8 mouse cellular contexts compared by ENCODE assay signal in the genomic region with DNA sequence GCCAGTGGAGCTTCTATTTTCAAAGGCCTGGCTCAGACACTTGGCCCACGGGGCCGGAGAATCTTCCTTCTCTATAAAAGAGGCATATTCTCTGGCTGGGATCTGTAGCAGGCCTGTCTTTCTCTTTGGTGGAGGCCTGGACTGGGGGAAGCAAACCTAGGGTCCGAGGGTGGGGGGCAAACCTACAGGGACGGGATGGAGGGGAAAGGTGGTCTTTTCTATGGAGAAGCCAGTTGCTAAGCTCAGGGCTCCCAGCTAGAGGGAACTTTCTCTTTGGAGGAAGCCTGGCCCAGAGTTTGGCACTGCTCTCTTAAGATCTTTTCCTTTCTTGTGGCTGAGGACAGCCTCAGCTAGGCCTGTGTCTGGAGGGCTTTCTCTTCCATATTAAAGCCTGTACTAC. TPM values are rescaled to one million over a fixed set of nuclear protein-coding genes. Genes with fewer than 3 reads are reported as not detected.
DNase-seq lines count a peak whose midpoint lies in the region; ATAC-seq lines count a peak whose summit lies in the region.

No protein-coding gene starts in this region.

- H3K4me2 ChIP-seq in kidney, embryonic 15.5 days: peak overlapping the region; percentile 89
- H3K4me2 ChIP-seq in hindbrain, embryonic 14.5 days (replicated peaks): peak overlapping the region; percentile 43
- peak overlapping the region; percentile 49 for H3K4me2 ChIP-seq in midbrain, embryonic 15.5 days

- H3K4me1 ChIP-seq in kidney, embryonic 15.5 days: peaks cover 19% of the 10 kb centered on the region
- peaks cover 19% of the 10 kb centered on the region for H3K4me1 ChIP-seq in embryonic facial prominence, embryonic 10.5 days
- peaks cover 19% of the 10 kb centered on the region for H3K4me1 ChIP-seq in hindbrain, embryonic 14.5 days (replicated peaks; ENCODE audit: control insufficient read depth, insufficient read depth, low read length)
- H3K4me1 ChIP-seq in midbrain, embryonic 15.5 days: peaks cover 25% of the 10 kb centered on the region

- 52% methylated on average over 4 of the region's 4 CpGs for WGBS in kidney, embryonic 15.5 days
- 58% methylated on average over 4 of the region's 4 CpGs for WGBS in embryonic facial prominence, embryonic 10.5 days
- WGBS in hindbrain, embryonic 14.5 days: 55% methylated on average over 4 of the region's 4 CpGs
- WGBS in midbrain, embryonic 15.5 days: 49% methylated on average over 4 of the region's 4 CpGs

- no peaks in the 10 kb centered on the region for H3K9me3 ChIP-seq in kidney, embryonic 15.5 days (replicated peaks)
- no peaks in the 10 kb centered on the region for H3K9me3 ChIP-seq in embryonic facial prominence, embryonic 10.5 days
- no peaks in the 10 kb centered on the region for H3K9me3 ChIP-seq in hindbrain, embryonic 14.5 days (ENCODE audit: control insufficient read depth, low read length)
- no peaks in the 10 kb centered on the region for H3K9me3 ChIP-seq in midbrain, embryonic 15.5 days

- peak overlapping the region; percentile 84 for H3K4me3 ChIP-seq in kidney, embryonic 15.5 days (replicated peaks)
- peak overlapping the region; percentile 90 for H3K4me3 ChIP-seq in embryonic facial prominence, embryonic 10.5 days
- peak overlapping the region; percentile 60 for H3K4me3 ChIP-seq in hindbrain, embryonic 14.5 days (replicated peaks; ENCODE audit: low read length)
- H3K4me3 ChIP-seq in midbrain, embryonic 15.5 days: peak overlapping the region; percentile 68

- no peaks in the 10 kb centered on the region for H3K36me3 ChIP-seq in kidney, embryonic 15.5 days
- no peaks in the 10 kb centered on the region for H3K36me3 ChIP-seq in embryonic facial prominence, embryonic 10.5 days (replicated peaks)
- no peaks in the 10 kb centered on the region for H3K36me3 ChIP-seq in hindbrain, embryonic 14.5 days (replicated peaks; ENCODE audit: control insufficient read depth, insufficient read depth)
- no peaks in the 10 kb centered on the region for H3K36me3 ChIP-seq in midbrain, embryonic 15.5 days (replicated peaks)

- no peak for DNase-seq in kidney, postnatal 4 days
- no peak for DNase-seq in embryonic facial prominence, embryonic 10.5 days (ENCODE audit: low spot score)
- DNase-seq in hindbrain, embryonic 14.5 days (ENCODE audit: low spot score): no peak
- DNase-seq in gastrocnemius, adult 8-10 months (ENCODE audit: low spot score in 2 of 2): no peak
- no peak for DNase-seq in Muller cell, postnatal 12 days (ENCODE audit: inconsistent ontology term)

- ATAC-seq in kidney, embryonic 15.5 days (replicated peaks; ENCODE audit: low FRiP score): 0 out of 2 replicates have a peak, but pooled peaks have one; percentile 5
- ATAC-seq in hindbrain, embryonic 14.5 days (ENCODE audit: low FRiP score): no peak
- ATAC-seq in midbrain, embryonic 15.5 days (replicated peaks): peak; percentile 32; the same call in 1 of the 2 replicates
- ATAC-seq in activated CD4-positive, CD25-positive, alpha-beta regulatory T cell, adult 4 months: no peak

- peak overlapping the region; percentile 37; the same call in 1 of the 2 replicates for H3K27ac ChIP-seq in kidney, embryonic 15.5 days
- H3K27ac ChIP-seq in embryonic facial prominence, embryonic 10.5 days (replicated peaks): peak overlapping the region; percentile 81
- H3K27ac ChIP-seq in hindbrain, embryonic 14.5 days: no peak overlapping the region
- H3K27ac ChIP-seq in midbrain, embryonic 15.5 days: 0 out of 2 replicates have a peak overlapping the region, but pooled peaks have one; percentile 8

- H3K27me3 ChIP-seq in kidney, embryonic 15.5 days: no peaks in the 10 kb centered on the region
- H3K27me3 ChIP-seq in embryonic facial prominence, embryonic 10.5 days (replicated peaks; ENCODE audit: low read depth, poor library complexity, severe bottlenecking): no peaks in the 10 kb centered on the region
- H3K27me3 ChIP-seq in hindbrain, embryonic 14.5 days (ENCODE audit: control insufficient read depth, insufficient read depth, low read length): no peaks in the 10 kb centered on the region
- H3K27me3 ChIP-seq in midbrain, embryonic 15.5 days (replicated peaks): no peaks in the 10 kb centered on the region

- H3K9ac ChIP-seq in kidney, embryonic 15.5 days: peak overlapping the region; percentile 26; the same call in 1 of the 2 replicates
- H3K9ac ChIP-seq in hindbrain, embryonic 14.5 days: peak overlapping the region; percentile 9
- peak overlapping the region; percentile 11; the same call in 1 of the 2 replicates for H3K9ac ChIP-seq in midbrain, embryonic 15.5 days

RNA-seq across cellular contexts. Expression of gene Aplf, which starts 0.7 kb away (rescaled TPM):
- polyA plus RNA-seq in kidney, embryonic 15.5 days (2015; fragmentation: Nextera tagmentation; extraction: Ambion mirVana): 15.9 and 18.9 TPM in 2 replicates
- polyA plus RNA-seq in embryonic facial prominence, embryonic 10.5 days (2016; fragmentation: Nextera tagmentation; extraction: Ambion mirVana): 12.9 and 13.1 TPM in 2 replicates
- 9.9 TPM in 2 replicates for polyA plus RNA-seq in hindbrain, embryonic 14.5 days (2014; fragmentation: Nextera tagmentation; extraction: Ambion mirVana)
- polyA plus RNA-seq in midbrain, embryonic 15.5 days (2015; fragmentation: Nextera tagmentation; extraction: Ambion mirVana): 7.2 and 7.7 TPM in 2 replicates
- total RNA-seq in gastrocnemius, adult 8-10 months (2022): 1 to 10 TPM; 2.3 to 3.1 (median 2.8) TPM
- 1 to 10 TPM; 4.0 to 4.7 TPM for polyA plus RNA-seq in activated CD4-positive, CD25-positive, alpha-beta regulatory T cell, adult 4 months (2017; shearing (Covaris generic))

RNA-seq across cellular contexts. Expression of gene Efcc1, which starts 58.0 kb away (rescaled TPM):
- polyA plus RNA-seq in kidney, embryonic 15.5 days (2015; fragmentation: Nextera tagmentation; extraction: Ambion mirVana): 1.4 and 1.5 TPM in 2 replicates
- 0.61 and 1.4 TPM in 2 replicates for polyA plus RNA-seq in embryonic facial prominence, embryonic 10.5 days (2016; fragmentation: Nextera tagmentation; extraction: Ambion mirVana)
- 6.1 and 8.0 TPM in 2 replicates for polyA plus RNA-seq in hindbrain, embryonic 14.5 days (2014; fragmentation: Nextera tagmentation; extraction: Ambion mirVana)
- 5.4 and 6.7 TPM in 2 replicates for polyA plus RNA-seq in midbrain, embryonic 15.5 days (2015; fragmentation: Nextera tagmentation; extraction: Ambion mirVana)
- under 1 TPM; 0.51 to 0.94 (median 0.78) TPM for total RNA-seq in gastrocnemius, adult 8-10 months (2022)
- under 1 TPM in 1 of 2 experiments, not detected in 1; 0.60 TPM for polyA plus RNA-seq in activated CD4-positive, CD25-positive, alpha-beta regulatory T cell, adult 4 months (2017; shearing (Covaris generic))

Comparison
In these comparisons a context has a peak if more than half of its experiments do, and no peak if none do; other contexts are left out.
1. ATAC-seq: peak in kidney, embryonic 15.5 days (single experiment) and midbrain, embryonic 15.5 days (single experiment); none in hindbrain, embryonic 14.5 days (single experiment) and activated CD4-positive, CD25-positive, alpha-beta regulatory T cell, adult 4 months (single experiment).
2. Peak in every context shown above with its lines, with median percentiles within 50 percentile points of each other: H3K4me2 ChIP-seq, H3K4me3 ChIP-seq and H3K9ac ChIP-seq.